Mouse (Mus musculus) testis, adult 10 weeks (tissue): ENCODE data around the gene Dlx1. TPM values are rescaled to one million over a fixed set of nuclear protein-coding genes. Genes with fewer than 3 reads are reported as not detected.

Experiments used
- polyA plus RNA-seq: library from polyadenylated mRNA; stranded (reverse); fragments of 350-450 nt; fragmentation: Illumina TruSeq; extraction: RNeasy Lipid Tissue Mini Kit (QIAGEN cat#74804); gene quantifications from one replicate; pipeline ENCODE4 v1.2.3, GENCODE M21; 2014; ENCODE audit warnings: low read depth, low replicate concordance

The Dlx1 gene
- polyA plus RNA-seq: 0.48 TPM

DNA sequence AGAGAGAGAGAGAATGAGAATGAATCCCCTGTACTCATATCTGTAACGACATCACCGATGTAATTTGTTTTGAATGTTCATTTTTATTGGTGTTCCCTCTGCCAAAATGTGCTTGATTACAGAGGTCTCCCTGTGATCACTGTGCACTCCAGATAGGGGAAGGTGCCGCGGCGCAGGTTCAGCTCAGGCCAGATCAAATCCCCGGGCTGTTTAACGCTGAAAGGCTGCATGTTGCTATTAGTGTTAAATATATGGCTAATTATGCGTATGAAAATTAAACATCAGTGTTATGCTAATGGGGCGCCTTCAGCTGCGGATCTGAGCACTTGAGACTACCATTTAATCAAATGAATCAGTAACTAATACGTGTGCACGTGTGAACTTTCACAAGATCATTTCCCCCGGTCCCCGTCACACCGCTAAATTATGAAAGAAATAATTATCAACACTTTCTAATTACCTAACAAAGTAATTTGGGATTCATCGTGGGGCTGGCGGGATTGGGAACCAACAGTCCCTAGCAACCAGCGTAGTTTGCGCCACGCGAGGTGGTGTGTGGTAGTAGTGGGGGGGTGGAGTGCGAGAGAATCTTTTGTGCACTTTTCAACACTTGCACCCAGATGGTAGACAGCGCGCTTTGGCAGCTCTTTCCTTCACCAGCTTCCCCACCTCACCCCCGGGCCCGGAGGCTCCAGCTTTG lies at the start of gene Dlx1:
Dlx1 (plus strand) TSS at position 100 of the 700 bp plus-strand sequence.

GRCm38 (mm10) chr2:71546640-71547071 lies 18.7 kb downstream of the Dlx1 start, which contains the start of gene Dlx2:
Dlx2 (minus strand) TSS chr2:71546754.

Other genes starting within 250 kb of the Dlx1 start
- 0.85 TPM for gene Slc25a12, start 160.4 kb upstream of the Dlx1 start, polyA plus RNA-seq
- gene Hat1, start 139.2 kb upstream of the Dlx1 start, polyA plus RNA-seq: 158 TPM
- 9.4 TPM for gene Metap1d, start 74.8 kb upstream of the Dlx1 start, polyA plus RNA-seq
- gene Dlx2, start 18.6 kb downstream of the Dlx1 start, polyA plus RNA-seq: not detected
- 16.7 TPM for gene Itga6, start 217.5 kb downstream of the Dlx1 start, polyA plus RNA-seq